Comparison of ENCODE assay signal across 15 mouse cellular contexts in genomic region chr14:79504246-79505006, GRCm38 (mm10). TPM values are rescaled to one million over a fixed set of nuclear protein-coding genes. Genes with fewer than 3 reads are reported as not detected.
DNase-seq lines count a peak whose midpoint lies in the region; ATAC-seq and TF ChIP-seq lines count a peak whose summit lies in the region.
"Had no signal": no experiment of that assay in that cellular context is flagged by ENCODE, and none has a peak within 500 bp of the region (broad histone marks: within the 10 kb centered on the region; RNA-seq: fewer than 3 reads in every experiment).

No protein-coding gene starts in this region.

- intact Hi-C loops in heart, postnatal 14 days (cut with DNase I), result no loop called here

- no peak for DNase-seq in heart, postnatal 0 days (ENCODE audit: low spot score)
- DNase-seq in heart, postnatal 14 days, result no peak
- DNase-seq in lung, postnatal 4 days, result no peak
- no peak for DNase-seq in stomach, postnatal 0 days (ENCODE audit: low spot score)
- DNase-seq in adrenal gland, adult 2 months, result no peak
- DNase-seq: adrenal gland, adult 8-10 months; cerebellum, postnatal 25 days; gastrocnemius, postnatal 36 days; kidney, adult 11 months; midbrain, embryonic 14.5 days had no signal

- TF ChIP-seq EP300 in heart, postnatal 0 days (IDR thresholded peaks at IDR 0.05; ENCODE audit: low read depth), result no peak
- no peak for TF ChIP-seq EP300 in stomach, postnatal 0 days (optimal IDR thresholded peaks at IDR 0.05)

- peak overlapping the region; percentile 70 for H3K27ac ChIP-seq in heart, postnatal 0 days (ENCODE audit: low read depth)
- peak overlapping the region; percentile 43 for H3K27ac ChIP-seq in lung, embryonic 16.5 days (ENCODE audit: low read length)
- peak overlapping the region; percentile 15 for H3K27ac ChIP-seq in intestine, embryonic 16.5 days (ENCODE audit: low read length)
- H3K27ac ChIP-seq in stomach, postnatal 0 days (replicated peaks), result peak overlapping the region; percentile 83
- H3K27ac ChIP-seq: neural tube, embryonic 12.5 days had no signal

- WGBS in heart, postnatal 0 days, result 91% methylated on average over 7 of the region's 7 CpGs
- WGBS in lung, embryonic 16.5 days, result 83% methylated on average over 7 of the region's 7 CpGs
- WGBS in intestine, embryonic 16.5 days, result 89% methylated on average over 7 of the region's 7 CpGs
- 62% methylated on average over 7 of the region's 7 CpGs for WGBS in stomach, postnatal 0 days

- H3K36me3 ChIP-seq in heart, postnatal 0 days (replicated peaks; ENCODE audit: control insufficient read depth, insufficient read depth, low read length), result 0 out of 2 replicates have a peak, but pooled peaks cover 7% of the 10 kb centered on the region
- peaks cover 10% of the 10 kb centered on the region for H3K36me3 ChIP-seq in lung, embryonic 16.5 days (ENCODE audit: control insufficient read depth, insufficient read depth, low read length)
- peaks cover 5% of the 10 kb centered on the region for H3K36me3 ChIP-seq in intestine, embryonic 16.5 days (ENCODE audit: control insufficient read depth, insufficient read depth, low read length)
- H3K36me3 ChIP-seq in stomach, postnatal 0 days (ENCODE audit: control insufficient read depth, insufficient read depth, low read length), result no peaks in the 10 kb centered on the region
- H3K36me3 ChIP-seq: neural tube, embryonic 12.5 days had no signal

- ATAC-seq in heart, postnatal 0 days (ENCODE audit: insufficient read depth, low read depth), result no peak
- no peak for ATAC-seq in lung, embryonic 16.5 days (ENCODE audit: low read depth)
- ATAC-seq in intestine, embryonic 16.5 days, result no peak
- peak; percentile 64 for ATAC-seq in stomach, postnatal 0 days (ENCODE audit: low FRiP score, low TSS enrichment)
- ATAC-seq: forebrain, embryonic 16.5 days had no signal

- TF ChIP-seq CTCF in heart, postnatal 0 days (IDR thresholded peaks at IDR 0.05; ENCODE audit: low read depth), result no peak
- no peak for TF ChIP-seq CTCF in stomach, postnatal 0 days (IDR thresholded peaks at IDR 0.05; ENCODE audit: low read depth)

- H3K4me1 ChIP-seq in heart, postnatal 0 days (ENCODE audit: control insufficient read depth, insufficient read depth), result peaks cover 20% of the 10 kb centered on the region
- H3K4me1 ChIP-seq in lung, embryonic 16.5 days (replicated peaks; ENCODE audit: control insufficient read depth, insufficient read depth, low read length), result peaks cover 13% of the 10 kb centered on the region
- H3K4me1 ChIP-seq in intestine, embryonic 16.5 days (ENCODE audit: control insufficient read depth, insufficient read depth, low read length), result peaks cover 6% of the 10 kb centered on the region
- peaks cover 9% of the 10 kb centered on the region; the same call in 1 of the 2 replicates for H3K4me1 ChIP-seq in stomach, postnatal 0 days (replicated peaks; ENCODE audit: control insufficient read depth, insufficient read depth)
- H3K4me1 ChIP-seq: neural tube, embryonic 12.5 days had no signal

- no peak overlapping the region for H3K4me3 ChIP-seq in heart, postnatal 0 days (ENCODE audit: low read depth, low read length)
- no peak overlapping the region for H3K4me3 ChIP-seq in lung, embryonic 16.5 days (ENCODE audit: low read length)
- H3K4me3 ChIP-seq in intestine, embryonic 16.5 days (ENCODE audit: low read length), result no peak overlapping the region
- H3K4me3 ChIP-seq in stomach, postnatal 0 days (ENCODE audit: low read depth, low read length), result no peak overlapping the region
- H3K4me3 ChIP-seq: embryonic facial prominence, embryonic 13.5 days; neural tube, embryonic 12.5 days had no signal

- H3K4me2 ChIP-seq in heart, postnatal 0 days (ENCODE audit: low read depth, low read length), result no peak overlapping the region
- no peak overlapping the region for H3K4me2 ChIP-seq in lung, embryonic 16.5 days (ENCODE audit: low read depth, low read length)
- peak overlapping the region; percentile 12; the same call in 1 of the 2 replicates for H3K4me2 ChIP-seq in intestine, embryonic 16.5 days (ENCODE audit: low read depth, low read length)
- H3K4me2 ChIP-seq in stomach, postnatal 0 days (replicated peaks; ENCODE audit: low read depth), result no peak overlapping the region; the same call in 1 of the 2 replicates
- H3K4me2 ChIP-seq: embryonic facial prominence, embryonic 13.5 days; neural tube, embryonic 12.5 days had no signal

- no peaks in the 10 kb centered on the region for H3K9me3 ChIP-seq in heart, postnatal 0 days (replicated peaks; ENCODE audit: control insufficient read depth, low read length)
- peaks cover 8% of the 10 kb centered on the region for H3K9me3 ChIP-seq in lung, embryonic 16.5 days (ENCODE audit: control insufficient read depth, low read length)
- 0 out of 2 replicates have a peak, but pooled peaks cover 2% of the 10 kb centered on the region for H3K9me3 ChIP-seq in intestine, embryonic 16.5 days (ENCODE audit: control insufficient read depth, low read length)
- H3K9me3 ChIP-seq in stomach, postnatal 0 days (ENCODE audit: control insufficient read depth, low read length), result no peaks in the 10 kb centered on the region
- H3K9me3 ChIP-seq: embryonic facial prominence, embryonic 13.5 days; neural tube, embryonic 12.5 days had no signal

- H3K9ac ChIP-seq in heart, postnatal 0 days (replicated peaks; ENCODE audit: low read depth, low read length), result no peak overlapping the region
- no peak overlapping the region for H3K9ac ChIP-seq in lung, embryonic 16.5 days (ENCODE audit: low read length)
- no peak overlapping the region for H3K9ac ChIP-seq in intestine, embryonic 16.5 days (ENCODE audit: low read depth, low read length)
- H3K9ac ChIP-seq in stomach, postnatal 0 days (ENCODE audit: low read length), result peak overlapping the region; percentile 38; the same call in 1 of the 2 replicates
- H3K9ac ChIP-seq: embryonic facial prominence, embryonic 13.5 days; neural tube, embryonic 12.5 days had no signal

- H3K27me3 ChIP-seq in heart, postnatal 0 days (ENCODE audit: control insufficient read depth, insufficient read depth, low read length), result no peaks in the 10 kb centered on the region
- no peaks in the 10 kb centered on the region for H3K27me3 ChIP-seq in lung, embryonic 16.5 days (ENCODE audit: control insufficient read depth, insufficient read depth, low read depth, low read length)
- no peaks in the 10 kb centered on the region for H3K27me3 ChIP-seq in intestine, embryonic 16.5 days (replicated peaks; ENCODE audit: control insufficient read depth, insufficient read depth, low read length)
- no peaks in the 10 kb centered on the region for H3K27me3 ChIP-seq in stomach, postnatal 0 days (ENCODE audit: control insufficient read depth, insufficient read depth, low read length)
- H3K27me3 ChIP-seq: embryonic facial prominence, embryonic 13.5 days; neural tube, embryonic 12.5 days had no signal

RNA-seq across cellular contexts. Expression of gene Wbp4, which starts 23.1 kb away (rescaled TPM):
- 9.5 and 10.0 TPM in 2 replicates for total RNA-seq in heart, postnatal 0 days (2014; rRNA removed; ENCODE audit: low replicate concordance)
- polyA plus RNA-seq in heart, postnatal 0 days (2015; fragmentation: Nextera tagmentation; extraction: Ambion mirVana), result 26.6 and 27.2 TPM in 2 replicates
- 10 to 100 TPM; 19.8 to 21.8 TPM for total RNA-seq in heart, postnatal 14 days (2021)
- 39.1 and 43.1 TPM in 2 replicates for polyA plus RNA-seq in lung, embryonic 16.5 days (2015; fragmentation: Nextera tagmentation; extraction: Ambion mirVana)
- polyA plus RNA-seq in intestine, embryonic 16.5 days (2015; fragmentation: Nextera tagmentation; extraction: Ambion mirVana), result 26.9 and 31.3 TPM in 2 replicates
- 28.8 and 31.0 TPM in 2 replicates for polyA plus RNA-seq in stomach, postnatal 0 days (2015; fragmentation: Nextera tagmentation; extraction: Ambion mirVana)
- total RNA-seq in adrenal gland, adult 2 months (2021), result 10 to 100 TPM; 37.9 to 41.6 TPM
- polyA plus RNA-seq in adrenal gland, adult 2 months (2012; rRNA removed), result 4.5 and 5.0 TPM in 2 replicates

RNA-seq across cellular contexts. Expression of gene Elf1, which starts 23.4 kb away (rescaled TPM):
- total RNA-seq in heart, postnatal 0 days (2014; rRNA removed; ENCODE audit: low replicate concordance), result 11.0 and 13.2 TPM in 2 replicates
- polyA plus RNA-seq in heart, postnatal 0 days (2015; fragmentation: Nextera tagmentation; extraction: Ambion mirVana), result 7.0 and 7.4 TPM in 2 replicates
- total RNA-seq in heart, postnatal 14 days (2021), result 10 to 100 TPM; 20.8 to 21.5 TPM
- 14.0 and 14.5 TPM in 2 replicates for polyA plus RNA-seq in lung, embryonic 16.5 days (2015; fragmentation: Nextera tagmentation; extraction: Ambion mirVana)
- 21.9 and 22.2 TPM in 2 replicates for polyA plus RNA-seq in intestine, embryonic 16.5 days (2015; fragmentation: Nextera tagmentation; extraction: Ambion mirVana)
- polyA plus RNA-seq in stomach, postnatal 0 days (2015; fragmentation: Nextera tagmentation; extraction: Ambion mirVana), result 18.7 and 19.3 TPM in 2 replicates
- 10 to 100 TPM; 18.0 to 26.6 TPM for total RNA-seq in adrenal gland, adult 2 months (2021)
- polyA plus RNA-seq in adrenal gland, adult 2 months (2012; rRNA removed), result 6.5 and 7.5 TPM in 2 replicates

RNA-seq across cellular contexts. Expression of gene Kbtbd6, which starts 52.8 kb away (rescaled TPM):
- 0.23 and 1.2 TPM in 2 replicates for total RNA-seq in heart, postnatal 0 days (2014; rRNA removed; ENCODE audit: low replicate concordance)
- 0.48 and 0.58 TPM in 2 replicates for polyA plus RNA-seq in heart, postnatal 0 days (2015; fragmentation: Nextera tagmentation; extraction: Ambion mirVana)
- total RNA-seq in heart, postnatal 14 days (2021), result under 1 TPM; 0.31 to 0.41 TPM
- polyA plus RNA-seq in lung, embryonic 16.5 days (2015; fragmentation: Nextera tagmentation; extraction: Ambion mirVana), result 3.8 and 4.3 TPM in 2 replicates
- 1.5 and 1.8 TPM in 2 replicates for polyA plus RNA-seq in intestine, embryonic 16.5 days (2015; fragmentation: Nextera tagmentation; extraction: Ambion mirVana)
- 0.57 and 0.98 TPM in 2 replicates for polyA plus RNA-seq in stomach, postnatal 0 days (2015; fragmentation: Nextera tagmentation; extraction: Ambion mirVana)
- under 1 TPM; 0.12 to 0.28 TPM for total RNA-seq in adrenal gland, adult 2 months (2021)
- polyA plus RNA-seq in adrenal gland, adult 2 months (2012; rRNA removed), result 0.51 and 0.55 TPM in 2 replicates

Comparison
In these comparisons a context has a peak if more than half of its experiments do, and no peak if none do; other contexts are left out.
1. H3K27ac ChIP-seq: peak in every context shown above with its lines; median percentile 83 in stomach, postnatal 0 days; 70 in heart, postnatal 0 days; 43 in lung, embryonic 16.5 days; 15 in intestine, embryonic 16.5 days.